Mouse (Mus musculus): ENCODE results near the gene Gpr84.

Gene Gpr84

DNA sequence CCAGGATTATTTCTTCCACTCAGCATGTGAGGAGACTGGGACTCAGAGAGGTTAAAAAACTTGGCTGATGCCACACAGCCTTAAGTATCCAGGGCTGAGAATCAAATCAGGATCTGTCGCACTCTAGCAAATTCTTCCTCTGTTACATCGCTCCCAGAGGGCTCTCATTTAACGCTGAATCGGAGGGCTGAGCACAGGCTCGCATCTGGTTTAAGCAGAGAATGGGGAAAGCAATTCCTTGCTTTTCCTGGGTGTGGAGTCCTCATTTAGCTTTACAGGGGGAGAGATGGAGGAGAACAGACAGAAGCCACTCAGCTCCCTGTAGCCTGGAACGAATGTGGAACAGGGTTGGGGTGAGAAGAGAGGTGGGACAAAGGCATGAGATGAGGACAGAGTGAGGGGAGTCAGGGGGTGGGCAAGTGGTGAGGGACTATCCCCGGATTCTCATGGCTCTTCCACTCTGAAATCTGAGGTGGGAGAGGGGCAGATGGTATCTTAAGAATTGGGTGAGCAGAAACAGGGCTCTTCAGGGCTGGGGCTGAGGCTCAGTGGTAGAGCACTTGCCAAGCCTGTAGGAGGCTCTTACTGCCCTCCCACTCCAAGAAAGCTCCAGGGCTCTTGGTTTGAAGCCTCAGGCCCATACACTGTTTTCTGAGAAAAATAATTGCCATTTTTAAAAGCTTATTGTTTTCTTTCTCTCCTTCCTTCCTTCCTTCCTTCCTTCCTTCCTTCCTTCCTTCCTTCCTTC, 25.2 kb upstream of the Gpr84 start:
- DNase-seq (ENCODE audit: low spot score): no peak

DNA sequence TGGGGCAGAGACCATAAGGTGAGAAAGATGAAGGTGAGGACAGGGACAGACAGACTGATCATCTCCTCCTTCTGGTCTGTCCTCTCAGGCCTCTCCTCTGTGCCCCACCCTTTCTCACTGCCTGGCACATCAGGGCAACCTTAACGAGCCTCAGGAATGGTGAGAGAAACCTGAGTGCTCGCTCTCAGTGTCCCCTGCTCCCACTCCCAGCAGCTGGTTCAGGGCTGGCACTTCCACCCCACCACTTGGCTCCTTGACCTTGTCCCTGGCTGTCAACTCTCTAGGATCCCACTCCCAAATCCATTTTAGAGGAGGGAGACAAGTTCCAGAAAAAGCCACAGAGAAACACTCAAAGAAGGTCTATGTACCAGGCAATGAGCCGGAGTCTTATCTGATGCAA, 24.6 kb upstream of the Gpr84 start:
- no peak for DNase-seq (ENCODE audit: low spot score)

DNA sequence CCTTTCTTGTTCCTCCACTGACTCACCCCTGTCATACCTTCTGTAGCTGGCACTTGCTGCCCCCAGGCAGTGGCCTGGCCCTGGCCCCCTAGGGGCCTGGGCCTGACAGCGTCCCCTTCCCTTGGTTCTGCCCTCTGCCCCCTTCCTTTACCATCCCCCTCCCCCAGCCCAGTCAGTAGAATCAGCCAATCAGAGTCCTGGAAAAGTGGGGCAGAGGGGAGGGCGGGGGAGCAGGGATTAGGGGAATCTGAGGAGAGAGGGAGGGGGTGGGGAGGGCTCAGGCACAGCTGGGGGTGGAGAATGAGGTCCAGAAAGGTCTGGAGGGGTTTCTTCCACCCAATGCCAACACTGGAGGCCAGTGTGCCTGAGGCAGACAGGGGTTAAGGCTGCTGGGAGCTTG, 23.8 kb upstream of the Gpr84 start:
- no peak for DNase-seq (ENCODE audit: low spot score)

DNA sequence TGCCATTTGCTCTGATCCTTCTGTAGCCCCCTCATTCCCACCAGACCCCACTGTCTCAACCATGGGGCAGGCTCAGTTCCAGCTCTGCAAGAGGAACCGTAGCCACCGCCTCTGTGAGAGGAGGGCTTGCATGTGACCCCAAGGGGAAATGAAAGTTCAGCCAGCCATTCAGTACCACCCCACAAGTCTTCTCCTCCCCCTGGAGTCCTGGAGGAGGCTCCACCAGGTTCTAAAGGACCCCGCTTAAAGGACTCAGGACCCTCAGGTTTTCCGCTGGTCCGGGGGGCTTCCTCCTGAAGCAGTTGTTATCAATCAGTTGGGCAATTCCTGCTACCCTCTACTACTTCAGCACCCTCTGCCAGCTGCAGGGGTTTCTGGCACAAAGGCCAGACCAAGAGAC, 23.3 kb upstream of the Gpr84 start:
- DNase-seq (ENCODE audit: low spot score): no peak

DNA sequence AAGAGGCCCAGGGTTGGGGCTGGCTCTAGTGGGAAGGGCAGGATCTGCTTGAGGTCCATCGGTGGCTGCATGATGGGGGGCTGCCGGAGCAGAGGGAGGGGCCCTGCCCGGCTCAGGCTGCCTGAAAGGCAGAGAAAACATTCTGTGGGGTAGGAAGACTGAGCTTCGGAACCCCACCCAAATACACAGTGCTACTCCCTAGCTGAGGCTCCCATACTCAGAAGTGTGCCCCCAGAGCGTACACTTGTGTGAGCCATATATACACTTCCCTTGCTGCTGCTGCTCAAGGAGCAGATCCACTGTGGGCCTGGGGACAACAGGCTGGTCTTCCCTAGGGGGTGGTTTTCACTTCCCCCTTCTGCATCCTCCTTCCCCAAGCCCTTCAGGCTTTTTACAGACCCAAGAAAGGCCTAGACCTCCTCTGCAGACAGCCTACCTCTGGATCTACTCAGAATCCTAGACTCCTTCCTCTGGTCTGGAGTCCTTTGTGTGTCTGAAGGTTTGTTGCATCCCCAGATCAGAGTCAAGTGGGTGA, 22.7 kb upstream of the Gpr84 start:
- no peak for DNase-seq (ENCODE audit: low spot score)

DNA sequence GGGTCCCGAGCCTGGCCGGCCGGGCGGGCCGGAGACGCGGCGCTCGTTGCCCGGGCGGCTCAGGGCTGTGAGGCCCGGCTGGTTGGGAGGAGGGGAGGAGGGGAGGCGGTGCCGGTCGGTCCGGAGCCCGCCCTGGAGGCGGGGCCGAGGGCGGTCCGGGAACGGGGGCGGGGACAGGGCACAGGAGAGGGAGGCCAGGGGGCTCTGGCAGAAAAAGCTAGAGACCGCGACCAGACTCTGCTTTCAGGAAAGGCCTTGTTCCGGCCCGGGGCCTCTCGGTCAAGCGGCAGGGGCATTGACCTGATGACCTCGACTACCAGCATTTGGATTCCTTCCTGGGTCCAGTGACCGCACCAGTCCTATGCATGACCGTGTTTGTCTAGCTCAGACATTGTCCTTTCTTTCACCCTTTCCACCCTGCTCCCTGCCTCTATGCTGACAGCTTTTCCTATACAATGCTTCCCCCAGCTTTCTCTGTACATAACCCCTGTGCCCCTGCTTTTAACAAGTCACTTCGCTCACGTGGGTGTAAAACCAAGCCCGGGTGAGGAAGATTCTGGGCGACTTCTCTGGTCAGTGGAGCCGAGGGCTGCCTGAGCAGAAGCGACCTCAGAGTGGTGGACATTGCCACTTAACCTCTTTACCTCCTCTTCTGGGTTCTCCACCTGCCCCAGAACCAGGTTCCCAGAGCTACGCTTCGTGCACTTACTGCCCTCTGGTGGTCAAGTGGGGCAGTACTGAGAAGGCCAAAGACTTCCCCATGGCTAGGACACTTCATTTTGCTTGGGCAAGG, 13.2 kb upstream of the Gpr84 start:
- DNase-seq (ENCODE audit: low spot score): no peak

DNA sequence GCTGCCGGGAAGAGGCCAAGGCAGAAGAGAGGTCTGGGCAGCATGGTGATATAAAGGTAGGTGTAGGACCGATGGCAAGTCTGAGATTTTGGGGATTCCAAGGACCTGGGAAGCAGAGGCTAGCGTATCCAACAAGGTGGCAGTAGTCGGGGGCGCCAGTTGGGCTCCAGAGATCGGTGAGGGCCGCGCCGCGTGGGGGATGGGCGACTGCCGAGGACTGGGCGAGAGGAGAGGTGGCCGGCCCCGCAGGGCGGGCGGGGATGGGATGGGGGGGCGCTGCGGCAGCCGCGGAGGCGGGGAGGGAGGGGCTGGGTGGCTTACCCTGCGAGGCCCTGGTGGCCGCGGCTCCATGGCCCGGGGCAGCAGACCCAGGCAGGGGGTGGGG, 12.7 kb upstream of the Gpr84 start:
- no peak for DNase-seq (ENCODE audit: low spot score)

DNA sequence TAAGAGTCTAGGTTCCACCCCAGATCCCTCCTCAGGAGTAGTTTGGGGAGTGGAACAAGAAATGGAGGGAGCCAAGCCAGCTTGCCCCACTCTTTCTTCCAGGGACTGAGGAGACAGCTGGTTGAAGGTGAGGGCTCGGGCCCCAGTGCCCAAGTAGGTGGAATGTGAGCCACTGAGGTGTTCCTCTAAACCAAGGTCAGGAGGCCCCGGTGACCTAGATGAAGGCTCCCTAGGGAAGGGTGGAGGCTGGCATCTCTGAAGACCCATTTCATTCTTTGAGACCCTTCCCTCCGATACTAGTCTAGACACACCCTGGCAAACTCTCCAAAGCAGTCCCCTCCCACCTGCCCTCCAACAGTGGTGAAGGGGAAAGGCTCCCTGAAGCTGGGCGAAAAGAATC, 12.0 kb upstream of the Gpr84 start:
- no peak for DNase-seq (ENCODE audit: low spot score)

DNA sequence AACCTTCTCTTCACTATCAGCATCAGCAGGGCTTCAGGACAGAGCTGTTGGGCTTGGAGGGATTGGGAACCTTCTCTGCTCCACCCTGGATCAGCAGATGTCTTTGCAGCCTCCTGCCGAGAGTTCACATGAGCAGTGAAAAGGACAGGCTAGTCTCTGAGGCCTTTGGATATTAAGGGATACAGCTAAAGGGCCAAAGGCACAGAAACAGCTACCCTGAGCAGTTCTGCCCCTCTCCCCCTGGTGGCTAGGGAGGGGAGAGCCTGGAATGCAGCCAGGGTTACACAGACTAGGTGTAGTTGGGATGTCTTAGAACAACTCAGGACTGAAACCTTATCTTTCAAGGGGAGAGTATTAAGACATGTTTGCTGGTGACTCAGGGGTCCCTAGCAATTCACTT, 10.7 kb upstream of the Gpr84 start:
- no peak for DNase-seq (ENCODE audit: low spot score)

DNA sequence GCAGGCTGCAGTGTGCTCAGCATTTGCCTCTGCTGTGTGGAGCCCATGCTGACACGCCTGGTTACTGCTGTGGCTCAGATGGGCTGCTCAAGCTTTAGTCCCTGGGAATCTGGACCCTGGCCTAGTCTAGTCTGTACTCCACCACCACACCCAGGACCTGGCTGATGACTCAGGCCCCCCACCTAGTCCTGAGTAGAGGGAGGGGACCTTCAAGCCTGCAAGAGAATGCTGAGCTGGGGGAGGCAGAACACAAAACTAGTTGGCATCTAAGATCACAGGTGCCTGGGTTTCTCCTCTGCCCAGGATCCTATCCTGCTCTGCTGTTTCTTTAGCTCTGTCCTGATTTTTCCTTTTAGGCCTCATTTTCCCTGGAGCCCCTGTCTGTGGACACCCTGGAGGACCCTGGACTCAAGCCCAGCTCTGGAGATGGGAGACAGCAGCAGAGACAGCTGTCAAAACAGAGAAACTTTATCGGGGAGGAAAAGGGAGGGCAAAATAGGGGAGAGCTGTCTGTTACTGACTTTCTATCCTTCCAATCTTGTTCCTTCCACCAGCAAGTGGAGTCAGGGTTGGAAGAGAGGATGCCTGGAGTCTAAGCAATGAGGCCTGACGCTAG, 7.9 kb upstream of the Gpr84 start:
- no peak for DNase-seq (ENCODE audit: low spot score)

DNA sequence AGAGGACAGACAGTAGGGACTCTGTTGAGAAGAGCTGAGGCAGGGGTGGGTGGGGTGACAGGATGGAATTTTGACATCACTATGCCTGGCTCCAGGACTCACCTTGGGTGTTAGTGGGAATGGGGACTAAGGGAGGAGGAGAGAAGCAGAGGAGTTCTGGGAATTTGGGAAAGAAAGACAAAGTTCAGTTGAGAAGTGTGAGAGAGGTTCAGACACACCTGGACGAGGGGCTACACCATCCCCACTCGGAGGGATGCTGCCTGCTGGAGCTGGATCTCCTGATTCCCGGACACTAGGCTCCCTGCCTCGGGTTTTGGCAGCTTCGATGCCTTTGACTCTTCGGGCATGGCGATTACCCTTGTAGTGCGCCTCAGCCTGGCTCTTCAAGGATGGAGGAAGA, 7.3 kb upstream of the Gpr84 start:
- no peak for DNase-seq (ENCODE audit: low spot score)

DNA sequence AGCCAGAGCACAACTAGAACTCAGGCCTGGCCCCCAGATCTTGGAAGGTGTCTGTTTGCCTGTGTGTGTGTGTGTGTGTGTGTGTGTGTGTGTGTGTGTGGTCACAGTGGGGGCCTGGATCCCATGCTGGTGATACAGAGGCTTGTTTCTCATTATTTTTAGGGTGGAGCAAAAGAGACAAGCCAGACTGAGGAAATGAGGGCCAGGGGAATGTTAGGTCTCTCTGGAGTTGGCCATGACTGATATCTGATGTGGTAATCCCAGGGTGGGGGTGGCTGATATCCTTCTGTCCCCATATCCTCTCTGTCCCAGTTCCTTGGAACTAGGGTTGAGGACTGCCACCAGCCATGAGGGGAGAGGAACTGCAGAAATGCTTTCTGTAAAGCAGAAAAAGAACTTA, 6.7 kb upstream of the Gpr84 start:
- no peak for DNase-seq (ENCODE audit: low spot score)

DNA sequence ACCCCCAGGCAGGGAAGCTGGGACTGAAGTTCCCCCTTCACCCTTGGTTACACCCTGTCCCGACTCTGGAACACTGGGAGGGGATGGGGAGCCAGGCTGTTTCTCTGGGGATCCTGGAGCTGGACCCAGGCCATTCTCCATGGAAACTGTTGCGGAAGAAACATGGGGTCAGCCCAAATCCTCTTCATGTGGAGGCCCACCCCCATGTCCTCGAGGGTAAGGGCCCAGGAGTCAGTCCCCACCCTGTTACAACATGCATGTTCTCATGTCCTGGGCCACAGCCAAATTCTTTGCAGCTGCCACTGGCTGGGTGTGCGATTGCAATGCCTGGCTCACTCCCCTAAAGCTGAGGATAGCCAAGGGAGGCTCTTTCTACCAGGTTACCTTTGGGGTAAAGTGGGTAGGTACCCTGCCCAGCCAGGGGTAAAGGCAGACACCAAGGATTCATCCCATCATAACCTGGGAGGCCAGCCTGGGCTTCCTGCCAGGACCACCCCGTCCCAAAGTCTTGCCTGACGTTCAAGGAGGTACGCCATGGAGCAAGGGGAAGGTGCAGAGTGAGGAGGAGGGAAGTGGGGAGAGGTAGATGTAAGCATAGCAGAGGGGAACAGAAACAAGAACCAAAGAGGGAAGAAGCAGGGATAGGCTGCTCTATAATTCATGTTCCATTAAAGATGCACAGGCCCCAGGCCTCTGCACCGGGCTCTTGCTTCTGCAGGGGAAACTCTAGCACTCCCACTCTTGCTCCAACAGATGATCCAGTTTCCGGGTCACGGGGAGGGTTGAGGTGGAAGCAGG, 5.8 kb upstream of the Gpr84 start:
- DNase-seq (ENCODE audit: low spot score): no peak

DNA sequence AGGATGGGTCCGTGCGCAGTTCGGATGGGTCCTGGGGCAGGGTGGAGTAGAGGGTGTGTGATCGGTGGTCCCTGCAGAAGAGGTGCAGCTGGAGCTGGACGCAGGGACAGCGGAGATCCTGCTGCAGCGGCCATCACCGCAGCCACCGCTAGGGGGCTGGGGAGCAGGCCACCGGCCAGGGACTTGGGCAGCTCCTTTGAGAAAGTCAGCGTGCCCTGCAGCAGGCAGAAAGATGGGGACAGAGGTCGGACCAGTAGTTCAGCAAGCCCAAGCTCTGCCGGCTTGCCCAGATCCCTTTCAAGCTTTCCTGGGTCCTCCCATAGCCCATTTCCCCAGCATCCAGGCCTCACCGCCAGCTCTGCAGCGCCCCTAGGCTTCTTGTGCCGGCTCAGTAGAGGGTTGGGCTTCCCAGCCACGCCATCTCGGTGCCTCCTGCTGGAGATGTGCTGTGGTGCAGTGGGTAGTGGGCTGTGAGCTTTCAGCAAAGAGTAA, 4.6 kb upstream of the Gpr84 start:
- no peak for DNase-seq (ENCODE audit: low spot score)

DNA sequence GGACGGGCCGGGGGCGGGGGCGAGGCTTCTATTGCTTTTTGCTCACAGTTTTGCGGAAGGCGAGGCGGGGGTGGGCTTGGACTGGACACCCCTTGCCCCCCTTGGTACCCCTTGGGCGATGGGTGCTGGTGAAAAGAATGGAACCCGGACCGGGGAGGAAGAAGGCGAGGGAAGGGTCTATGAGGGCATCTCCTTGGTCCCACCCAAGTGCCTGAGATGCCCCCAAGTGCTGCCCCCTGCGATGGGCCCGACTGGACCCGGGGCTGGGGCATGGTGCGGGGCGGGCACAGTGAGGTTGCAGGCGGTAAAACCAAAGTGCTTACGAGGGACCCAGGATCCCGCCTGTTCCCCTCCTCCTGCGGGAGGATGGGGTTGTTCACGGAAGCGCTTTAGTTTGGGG, 3.8 kb upstream of the Gpr84 start:
- no peak for DNase-seq (ENCODE audit: low spot score)

DNA sequence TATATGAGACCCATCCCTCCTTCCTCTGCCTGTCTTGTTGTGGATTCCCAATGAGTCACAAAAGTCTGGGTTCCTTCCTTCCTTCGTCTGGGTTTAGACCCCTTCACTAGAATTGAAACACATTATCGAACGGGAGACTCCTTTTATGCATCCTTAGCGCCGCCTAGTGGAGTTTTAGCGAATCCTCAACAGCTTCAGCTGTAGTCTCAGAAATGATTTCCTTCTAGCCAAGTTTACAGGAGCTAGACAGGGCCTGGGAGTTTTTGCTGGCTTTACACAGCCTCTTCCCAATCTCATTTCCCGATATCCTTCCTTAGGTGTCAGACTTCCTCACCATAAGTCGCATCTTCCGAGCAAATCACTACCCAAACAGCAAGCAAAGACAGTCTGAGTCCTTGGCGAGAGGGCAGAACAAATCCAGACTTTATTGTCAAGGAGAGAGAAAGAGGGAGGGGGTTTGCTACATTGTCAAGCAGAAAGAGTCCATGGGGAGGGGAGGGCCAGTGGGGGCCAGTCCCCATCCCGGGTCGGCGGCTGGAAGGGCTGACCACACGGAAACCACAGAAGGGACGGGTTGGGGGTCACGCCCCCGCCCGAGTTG, 3.2 kb upstream of the Gpr84 start:
- DNase-seq (ENCODE audit: low spot score): no peak

DNA sequence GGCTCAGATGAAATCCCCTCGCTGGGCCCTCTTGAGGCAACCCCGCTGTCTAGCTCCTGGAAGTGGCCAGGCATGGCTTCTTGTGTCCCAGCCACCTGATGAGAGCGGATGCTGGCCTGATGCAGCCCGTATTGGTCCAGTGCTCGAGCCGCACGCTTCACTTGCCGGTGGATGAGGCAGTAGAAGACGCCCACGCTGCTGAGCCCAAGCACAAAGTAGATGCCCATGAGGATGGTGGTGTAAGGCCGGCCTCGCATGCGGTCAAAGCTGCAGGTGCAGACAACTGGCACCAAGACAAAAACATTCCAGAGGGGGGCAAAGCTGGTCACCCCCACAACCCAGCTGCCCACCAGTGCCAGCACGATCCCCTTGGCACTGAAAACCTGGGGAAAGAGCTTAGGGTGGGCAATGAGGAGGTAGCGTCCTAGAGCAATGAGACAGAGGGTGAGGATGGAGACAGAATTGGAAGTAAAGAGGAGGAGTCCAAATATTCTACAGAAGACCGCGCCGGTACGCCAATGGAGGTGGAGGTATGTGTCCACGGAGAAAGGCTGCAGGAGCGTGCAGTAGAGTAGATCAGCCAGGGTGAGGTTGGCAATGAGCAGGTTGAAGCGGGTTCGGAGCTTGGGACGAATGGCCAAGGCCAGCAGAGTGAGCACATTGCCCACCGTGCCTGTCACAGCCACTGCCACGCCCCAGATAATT, 1.4 kb downstream of the Gpr84 start:
- no peak for DNase-seq (ENCODE audit: low spot score)

DNA sequence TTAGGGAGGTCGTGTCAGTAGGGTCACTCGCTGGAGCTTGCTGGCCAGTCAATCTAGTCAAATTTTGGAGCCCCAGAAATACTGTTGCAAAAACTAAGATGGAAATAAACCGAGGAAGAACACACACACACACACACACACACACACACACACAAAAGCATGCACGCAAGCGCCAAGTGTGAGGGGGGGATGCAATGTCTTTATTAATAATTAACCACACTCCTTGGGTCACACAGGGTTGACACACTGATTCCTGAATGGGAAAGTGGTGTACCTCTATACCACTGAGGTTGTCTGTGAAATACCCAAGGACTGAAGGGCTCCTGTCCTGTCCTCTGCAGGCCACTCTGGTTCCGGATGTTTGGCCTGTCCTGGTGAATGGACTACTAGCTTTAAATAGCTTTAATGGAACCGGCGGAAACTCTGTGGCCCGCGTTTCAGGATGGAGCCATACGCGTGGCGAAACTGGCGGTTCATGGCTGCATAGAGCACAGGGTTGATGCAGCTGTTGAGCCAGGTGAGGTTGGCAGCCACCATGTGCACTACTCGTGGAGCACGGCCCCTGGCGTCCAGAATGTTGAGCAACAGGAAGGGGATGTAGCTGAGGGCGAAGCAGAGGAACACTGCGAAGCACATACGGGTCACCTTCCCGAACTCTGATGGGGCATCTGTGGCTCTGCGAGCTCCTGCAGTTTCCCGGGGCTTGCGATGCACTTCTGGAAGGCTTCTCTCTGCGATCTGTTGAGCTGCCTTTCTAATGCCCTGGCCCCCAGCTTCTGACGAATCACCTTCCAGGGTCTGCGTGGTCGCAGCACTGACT, 2.1 kb downstream of the Gpr84 start:
- DNase-seq (ENCODE audit: low spot score): no peak

DNA sequence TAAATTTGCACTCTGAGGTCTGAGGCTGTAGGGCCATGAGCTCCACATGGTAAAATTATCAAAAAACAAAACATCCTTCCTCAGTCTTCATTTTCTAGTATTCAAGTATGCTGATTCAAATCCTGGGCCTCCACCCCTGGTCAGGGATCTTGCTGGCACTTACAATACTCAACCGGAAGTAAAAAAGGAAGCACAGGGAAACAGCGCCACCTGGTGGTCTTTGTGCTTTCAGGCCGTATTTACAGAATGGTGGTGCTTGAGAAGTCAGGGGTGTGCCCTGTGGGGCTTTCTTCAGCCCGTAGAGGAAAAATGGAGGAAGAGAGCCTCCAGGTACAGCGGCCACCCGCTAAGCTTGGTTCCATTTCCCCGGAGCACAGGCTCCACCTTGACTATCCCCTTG, 3.3 kb downstream of the Gpr84 start:
- DNase-seq (ENCODE audit: low spot score): peak; percentile 87

All from left cerebral cortex, adult 11 months (tissue).